Mouse (Mus musculus): ENCODE measurements around the gene Poc1b. TPM values are rescaled to one million over a fixed set of nuclear protein-coding genes. Genes with fewer than 3 reads are reported as not detected.

The Poc1b gene
- polyA plus RNA-seq, 1 experiment from 2014 or later: 15.8 TPM

GRCm38 (mm10) chr10:99221540-99221939 is 114.7 kb downstream of the Poc1b start:
- H3K4me2 ChIP-seq (ENCODE audit: low read length): no peak overlapping the region
- no peak overlapping the region for H3K27ac ChIP-seq
- TF ChIP-seq CTCF (IDR thresholded peaks at IDR 0.05; ENCODE audit: low read depth): no peak
- WGBS: 84% methylated on average over 8 of the region's 8 CpGs
- no peak overlapping the region for H3K9ac ChIP-seq (ENCODE audit: low read depth, low read length)
- ATAC-seq (replicated peaks; ENCODE audit: low FRiP score, low read depth): no peak
- H3K4me1 ChIP-seq (replicated peaks; ENCODE audit: insufficient read depth, low read length): 0 out of 2 replicates have a peak, but pooled peaks cover 4% of the 10 kb centered on the region
- DNase-seq (ENCODE audit: low spot score): no peak
- no peaks in the 10 kb centered on the region for H3K36me3 ChIP-seq (ENCODE audit: insufficient read depth, low read length)
- no peaks in the 10 kb centered on the region for H3K9me3 ChIP-seq (replicated peaks; ENCODE audit: low read length)
- no peaks in the 10 kb centered on the region for H3K27me3 ChIP-seq (ENCODE audit: insufficient read depth, low read length)
- no peak overlapping the region for H3K4me3 ChIP-seq (replicated peaks; ENCODE audit: low read depth, low read length)

- WGBS: 56% methylated on average over 5 of the region's 5 CpGs
- Histone ChIP-seq H3K27me3 (ENCODE audit: insufficient read depth, low read length) (no peaks in the 10 kb centered on the region), H3K4me3 (replicated peaks; ENCODE audit: low read depth, low read length) (no peak overlapping the region), H3K36me3 (ENCODE audit: insufficient read depth, low read length) (no peaks in the 10 kb centered on the region), H3K9me3 (replicated peaks; ENCODE audit: low read length) (no peaks in the 10 kb centered on the region), H3K4me1 (replicated peaks; ENCODE audit: insufficient read depth, low read length) (peaks cover 12% of the 10 kb centered on the region; the same call in 1 of the 2 replicates), H3K27ac (peak overlapping the region; percentile 76; the same call in 1 of the 2 replicates), H3K4me2 (ENCODE audit: low read length) (no peak overlapping the region), H3K9ac (ENCODE audit: low read depth, low read length) (no peak overlapping the region)
- ATAC-seq (replicated peaks; ENCODE audit: low FRiP score, low read depth): no peak
- no peak for DNase-seq (ENCODE audit: low spot score)
- no peak for TF ChIP-seq CTCF (IDR thresholded peaks at IDR 0.05; ENCODE audit: low read depth)
These were observed 115.9 kb downstream of the Poc1b start for GRCm38 (mm10) chr10:99222726-99223125.

- H3K4me2 ChIP-seq (ENCODE audit: low read length): no peak overlapping the region
- H3K9ac ChIP-seq (ENCODE audit: low read depth, low read length): no peak overlapping the region
- ATAC-seq (replicated peaks; ENCODE audit: low FRiP score, low read depth): no peak
- H3K4me1 ChIP-seq (replicated peaks; ENCODE audit: insufficient read depth, low read length): peaks cover 25% of the 10 kb centered on the region
- H3K4me3 ChIP-seq (replicated peaks; ENCODE audit: low read depth, low read length): no peak overlapping the region
- no peaks in the 10 kb centered on the region for H3K36me3 ChIP-seq (ENCODE audit: insufficient read depth, low read length)
- no peak for TF ChIP-seq CTCF (IDR thresholded peaks at IDR 0.05; ENCODE audit: low read depth)
- 54% methylated on average over 3 of the region's 3 CpGs for WGBS
- H3K27ac ChIP-seq: no peak overlapping the region
- no peak for DNase-seq (ENCODE audit: low spot score)
- no peaks in the 10 kb centered on the region for H3K9me3 ChIP-seq (replicated peaks; ENCODE audit: low read length)
- no peaks in the 10 kb centered on the region for H3K27me3 ChIP-seq (ENCODE audit: insufficient read depth, low read length)
These were observed 117.4 kb downstream of the Poc1b start for GRCm38 (mm10) chr10:99224218-99224617.

GRCm38 (mm10) chr10:99226782-99227181 is 119.9 kb downstream of the Poc1b start:
- ATAC-seq (replicated peaks; ENCODE audit: low FRiP score, low read depth): no peak
- Histone ChIP-seq H3K4me3 (replicated peaks; ENCODE audit: low read depth, low read length) (no peak overlapping the region), H3K27ac (no peak overlapping the region), H3K4me1 (replicated peaks; ENCODE audit: insufficient read depth, low read length) (peaks cover 26% of the 10 kb centered on the region), H3K36me3 (ENCODE audit: insufficient read depth, low read length) (no peaks in the 10 kb centered on the region), H3K9me3 (replicated peaks; ENCODE audit: low read length) (no peaks in the 10 kb centered on the region), H3K9ac (ENCODE audit: low read depth, low read length) (no peak overlapping the region), H3K4me2 (ENCODE audit: low read length) (no peak overlapping the region), H3K27me3 (ENCODE audit: insufficient read depth, low read length) (no peaks in the 10 kb centered on the region)
- DNase-seq (ENCODE audit: low spot score): no peak
- TF ChIP-seq CTCF (IDR thresholded peaks at IDR 0.05; ENCODE audit: low read depth): no peak
- WGBS: 89% methylated on average over 5 of the region's 5 CpGs

GRCm38 (mm10) chr10:99227968-99228864 is 121.4 kb downstream of the Poc1b start:
- Histone ChIP-seq H3K9me3 (replicated peaks; ENCODE audit: low read length) (no peaks in the 10 kb centered on the region), H3K4me3 (replicated peaks; ENCODE audit: low read depth, low read length) (no peak overlapping the region), H3K27me3 (ENCODE audit: insufficient read depth, low read length) (no peaks in the 10 kb centered on the region), H3K4me2 (ENCODE audit: low read length) (peak overlapping the region; percentile 31; the same call in 1 of the 2 replicates), H3K9ac (ENCODE audit: low read depth, low read length) (no peak overlapping the region), H3K27ac (peak overlapping the region; percentile 72), H3K36me3 (ENCODE audit: insufficient read depth, low read length) (no peaks in the 10 kb centered on the region), H3K4me1 (replicated peaks; ENCODE audit: insufficient read depth, low read length) (peaks cover 30% of the 10 kb centered on the region)
- no peak for ATAC-seq (replicated peaks; ENCODE audit: low FRiP score, low read depth)
- DNase-seq (ENCODE audit: low spot score): no peak
- TF ChIP-seq CTCF (IDR thresholded peaks at IDR 0.05; ENCODE audit: low read depth): no peak
- WGBS: 31% methylated on average over 17 of the region's 17 CpGs

- Histone ChIP-seq H3K36me3 (ENCODE audit: insufficient read depth, low read length) (no peaks in the 10 kb centered on the region), H3K4me2 (ENCODE audit: low read length) (peak overlapping the region; percentile 31), H3K27me3 (ENCODE audit: insufficient read depth, low read length) (no peaks in the 10 kb centered on the region), H3K9me3 (replicated peaks; ENCODE audit: low read length) (no peaks in the 10 kb centered on the region), H3K27ac (peak overlapping the region; percentile 72), H3K4me1 (replicated peaks; ENCODE audit: insufficient read depth, low read length) (peaks cover 31% of the 10 kb centered on the region), H3K9ac (ENCODE audit: low read depth, low read length) (no peak overlapping the region), H3K4me3 (replicated peaks; ENCODE audit: low read depth, low read length) (no peak overlapping the region)
- ATAC-seq (replicated peaks; ENCODE audit: low FRiP score, low read depth): no peak; the same call in 1 of the 2 replicates
- WGBS: 11% methylated on average over 16 of the region's 16 CpGs
- no peak for TF ChIP-seq CTCF (IDR thresholded peaks at IDR 0.05; ENCODE audit: low read depth)
- DNase-seq (ENCODE audit: low spot score): peak; percentile 79
These were observed 122.3 kb downstream of the Poc1b start for GRCm38 (mm10) chr10:99229031-99229684.
